8 mouse cellular contexts compared by ENCODE assay signal in the genomic region with DNA sequence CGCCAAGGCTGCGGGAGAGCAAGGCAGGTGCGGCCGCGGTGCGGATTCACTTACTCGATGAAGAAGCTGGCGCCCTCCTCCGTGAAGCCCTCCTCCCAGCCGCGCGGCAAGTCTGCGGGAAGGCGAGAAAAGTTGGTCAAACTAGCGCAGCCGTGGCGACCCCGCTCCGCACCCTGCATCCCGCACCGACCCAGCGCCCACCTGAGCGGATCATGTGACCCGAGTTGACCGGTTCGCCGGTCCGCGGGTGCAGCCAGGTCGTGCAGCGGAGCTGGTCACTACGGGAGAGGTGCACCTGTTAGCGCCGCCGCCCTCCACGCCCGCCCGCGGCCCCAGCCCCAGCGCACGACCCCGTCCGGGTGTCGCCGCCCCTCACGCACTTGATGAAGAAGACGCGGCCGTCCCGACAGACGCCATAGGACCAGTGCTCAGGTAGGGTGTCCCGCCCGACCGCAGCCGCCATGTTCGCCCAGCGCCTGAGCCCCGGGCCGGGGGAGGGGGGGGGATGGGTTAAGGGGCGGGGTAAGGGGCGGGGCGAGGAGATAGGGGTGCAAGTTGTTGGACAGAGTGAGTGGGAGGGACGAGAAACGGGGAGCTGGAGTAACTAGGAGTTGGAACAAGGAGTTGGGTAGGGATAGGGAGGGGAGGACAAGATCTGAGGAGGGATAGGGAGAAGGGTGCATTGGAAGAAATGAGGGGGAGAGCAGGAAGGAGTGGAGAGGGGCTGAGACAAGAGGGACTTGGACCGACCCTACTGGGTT. TPM values are rescaled to one million over a fixed set of nuclear protein-coding genes. Genes with fewer than 3 reads are reported as not detected.
DNase-seq lines count a peak whose midpoint lies in the region; ATAC-seq and TF ChIP-seq lines count a peak whose summit lies in the region.

A gene (minus strand): TSS at position 506 of the 761 bp plus-strand sequence.

- H3K9ac ChIP-seq in heart, embryonic 16.5 days (ENCODE audit: low read length): peak within 1 kb of the TSS; percentile 79
- H3K9ac ChIP-seq in lung, embryonic 15.5 days: peak within 1 kb of the TSS; percentile 55

- no peak for TF ChIP-seq POLR2A in olfactory bulb, adult 2 months (IDR thresholded peaks at IDR 0.05; ENCODE audit: insufficient read depth, low read depth, low read length)

- H3K27me3 ChIP-seq in heart, embryonic 16.5 days (ENCODE audit: control insufficient read depth, insufficient read depth, low read length): peaks cover 4% of the 10 kb centered on the region; the same call in 1 of the 2 replicates
- H3K27me3 ChIP-seq in lung, embryonic 15.5 days: peaks cover 18% of the 10 kb centered on the region; the same call in 1 of the 2 replicates

- H3K27ac ChIP-seq in heart, embryonic 16.5 days (ENCODE audit: low read length): peak within 1 kb of the TSS; percentile 74
- peak within 1 kb of the TSS; percentile 88 for H3K27ac ChIP-seq in lung, embryonic 15.5 days
- H3K27ac ChIP-seq in olfactory bulb, adult 2 months (ENCODE audit: insufficient read depth, low read depth, low read length): no peak within 1 kb of the TSS

- under 1% methylated on average over 63 of the region's 65 CpGs for WGBS in heart, embryonic 16.5 days
- under 1% methylated on average over 48 of the region's 65 CpGs for WGBS in lung, embryonic 15.5 days
- 1% methylated on average over 65 of the region's 65 CpGs for WGBS in olfactory bulb, adult 2 months

- H3K4me2 ChIP-seq in heart, embryonic 16.5 days (ENCODE audit: low read depth, low read length): peak within 1 kb of the TSS; percentile 98
- H3K4me2 ChIP-seq in lung, embryonic 15.5 days: peak within 1 kb of the TSS; percentile 95

- H3K36me3 ChIP-seq in heart, embryonic 16.5 days (ENCODE audit: control insufficient read depth, insufficient read depth): no peaks in the 10 kb centered on the region
- no peaks in the 10 kb centered on the region for H3K36me3 ChIP-seq in lung, embryonic 15.5 days

- DNase-seq in urinary bladder, adult 18-20 months (ENCODE audit: low spot score in 2 of 2): peak; percentile 42 to 77
- no peak for DNase-seq in urinary bladder, postnatal 10 days (ENCODE audit: low spot score)
- peak; percentile 77 to 91 for DNase-seq in kidney, postnatal 25 days
- peak; percentile 47 for DNase-seq in urinary bladder, postnatal 25 days (ENCODE audit: low spot score)

- peak within 1 kb of the TSS; percentile 73 for H3K4me3 ChIP-seq in heart, embryonic 16.5 days (ENCODE audit: low read length)
- peak within 1 kb of the TSS; percentile 55 for H3K4me3 ChIP-seq in lung, embryonic 15.5 days
- peak within 1 kb of the TSS; percentile 53 for H3K4me3 ChIP-seq in olfactory bulb, adult 2 months (ENCODE audit: insufficient read depth, low read depth, low read length)

- H3K9me3 ChIP-seq in heart, embryonic 16.5 days (replicated peaks; ENCODE audit: control insufficient read depth, low read length): no peaks in the 10 kb centered on the region
- H3K9me3 ChIP-seq in lung, embryonic 15.5 days: no peaks in the 10 kb centered on the region

- peaks cover 26% of the 10 kb centered on the region for H3K4me1 ChIP-seq in heart, embryonic 16.5 days (ENCODE audit: control insufficient read depth, insufficient read depth, low read length)
- peaks cover 23% of the 10 kb centered on the region for H3K4me1 ChIP-seq in lung, embryonic 15.5 days
- H3K4me1 ChIP-seq in olfactory bulb, adult 2 months (ENCODE audit: control insufficient read depth, insufficient read depth, low read length): peaks cover 14% of the 10 kb centered on the region

- ATAC-seq in common myeloid progenitor, adult 5-6 weeks (replicated peaks; ENCODE audit: low read depth, poor library complexity, severe bottlenecking): peak; percentile 19
- ATAC-seq in heart, embryonic 16.5 days (replicated peaks; ENCODE audit: extremely low read depth, insufficient read depth, low FRiP score): peak; percentile 66
- ATAC-seq in lung, embryonic 15.5 days (ENCODE audit: borderline replicate concordance, extremely low read depth, low FRiP score, low TSS enrichment): peak; percentile 68

- TF ChIP-seq CTCF in olfactory bulb, adult 2 months (IDR thresholded peaks at IDR 0.05; ENCODE audit: insufficient read depth, low read depth, low read length): no peak

RNA-seq across cellular contexts. Expression of the gene that starts here (rescaled TPM):
- total RNA-seq in common myeloid progenitor, adult 5-6 weeks (2017): 1.3 and 3.3 TPM in 2 replicates
- 40.9 and 44.5 TPM in 2 replicates for polyA plus RNA-seq in heart, embryonic 16.5 days (2015; fragmentation: Nextera tagmentation; extraction: Ambion mirVana)
- 12.1 and 15.1 TPM in 2 replicates for polyA plus RNA-seq in lung, embryonic 15.5 days (2015; fragmentation: Nextera tagmentation; extraction: Ambion mirVana)
- polyA plus RNA-seq in olfactory bulb, adult 2 months (2012; ENCODE audit: insufficient read depth, insufficient read length, low replicate concordance, missing spikeins): not detected in 2 replicates

Comparison
In these comparisons a context has a peak if more than half of its experiments do, and no peak if none do; other contexts are left out.
1. RNA of the gene that starts here (polyA plus RNA-seq): 40.9 to 44.5 TPM in heart, embryonic 16.5 days and 12.1 to 15.1 TPM in lung, embryonic 15.5 days; not detected in olfactory bulb, adult 2 months; every median in the first group is over 10 times any median in the second.
2. Peak in every context shown above with its lines, with median percentiles within 50 percentile points of each other: ATAC-seq and H3K4me3 ChIP-seq.